Mouse (Mus musculus) ES-E14 (cell line): ENCODE results near the gene Scin. TPM values are rescaled to one million over a fixed set of nuclear protein-coding genes. Genes with fewer than 3 reads are reported as not detected.
"Not testable (repeated sequence)": the region's sequence is repeated elsewhere in the genome, so short reads cannot be mapped to it uniquely, and the experiment has no call there.

Experiments
- DNase-seq: peaks from one replicate; pipeline ENCODE4 v3.0.0-alpha.2; 2013; ENCODE audit warnings: low read depth, low spot score
- H3K27ac ChIP-seq: 2 replicates; pipeline ENCODE4 v1.5.1; 2012; ENCODE audit warnings: low read depth, mild to moderate bottlenecking, low read length, moderate library complexity, mixed read lengths; ENCODE audit not compliant: poor library complexity, insufficient read depth, severe bottlenecking
- H3K36me3 ChIP-seq: 2 replicates; pipeline ENCODE4 v1.6.1; 2012; ENCODE audit warnings: mild to moderate bottlenecking, low read length, moderate library complexity, mixed read lengths; ENCODE audit not compliant: control insufficient read depth, poor library complexity, insufficient read depth, severe bottlenecking
- H3K4me1 ChIP-seq, 2 experiments: fragments of 150-350 bp in 1 of 2; sonication (generic) in 1 of 2; 2 replicates each; pipeline ENCODE4 v1.6.1; 2012; ENCODE audit warnings: low read length in 2 of 2, mild to moderate bottlenecking in 1 of 2, mixed read lengths in 1 of 2; ENCODE audit not compliant: control insufficient read depth in 2 of 2, insufficient read depth in 2 of 2, poor library complexity in 1 of 2
- H3K4me3 ChIP-seq, 2 experiments: fragments of 150-350 bp in 1 of 2; sonication (generic) in 1 of 2; 2 replicates each; pipeline ENCODE4 v1.5.1; 2012; ENCODE audit warnings: low read length in 2 of 2, low read depth in 1 of 2, mild to moderate bottlenecking in 1 of 2, mixed read lengths in 1 of 2; ENCODE audit not compliant: insufficient read depth in 1 of 2, poor library complexity in 1 of 2, severe bottlenecking in 1 of 2
- H3K9ac ChIP-seq: 2 replicates; pipeline ENCODE4 v1.6.1; 2012; ENCODE audit warnings: low read depth, mild to moderate bottlenecking, low read length, mixed read lengths; ENCODE audit not compliant: poor library complexity, insufficient read depth, severe bottlenecking
- H3K9me3 ChIP-seq: fragments of 150-350 bp; sonication (generic); 2 replicates; pipeline ENCODE4 v1.6.1; 2012; ENCODE audit warnings: low read depth, mild to moderate bottlenecking, low read length; ENCODE audit not compliant: control insufficient read depth, insufficient read depth
- CHD2 ChIP-seq: IDR thresholded peaks from 2 replicates; pipeline ENCODE4 v1.6.1; 2014; ENCODE audit warnings: mild to moderate bottlenecking, low read depth, low read length, inconsistent platforms
- HCFC1 ChIP-seq: IDR thresholded peaks from 2 replicates; pipeline ENCODE4 v1.6.1; 2012; ENCODE audit warnings: low read length, inconsistent platforms, borderline replicate concordance; ENCODE audit not compliant: insufficient read depth
- MAFK ChIP-seq: IDR thresholded peaks from 2 replicates; pipeline ENCODE4 v1.6.1; 2014; ENCODE audit warnings: mild to moderate bottlenecking, low read depth, low read length, inconsistent platforms; ENCODE audit not compliant: insufficient read depth
- ZC3H11A ChIP-seq: IDR thresholded peaks from 2 replicates; pipeline ENCODE4 v1.6.1; 2012; ENCODE audit warnings: low read depth, mild to moderate bottlenecking, inconsistent platforms, low read length, borderline replicate concordance
- ZNF384 ChIP-seq: IDR thresholded peaks from 2 replicates; pipeline ENCODE4 v1.6.1; 2012; ENCODE audit warnings: low read depth, low read length, inconsistent platforms
- in situ Hi-C, 2 experiments: fragments of 600-800 bp; cut with MboI; formaldehyde crosslinking; loops; one replicate each; pipeline ENCODE4 v1.15.1; 2025; ENCODE audit warnings: low sequenced_read_pairs in 2 of 2, inconsistent platforms in 1 of 2; ENCODE audit not compliant: unreplicated experiment in 2 of 2
- total RNA-seq: library from RNA; depleted of rRNA; stranded (reverse); fragments of 300-350 nt; gene quantifications from 2 replicates; pipeline ENCODE4 v1.2.3, GENCODE M21; 2012; rRNA removed

The Scin gene
- total RNA-seq, result 0.21 and 0.31 TPM in 2 replicates

DNA sequence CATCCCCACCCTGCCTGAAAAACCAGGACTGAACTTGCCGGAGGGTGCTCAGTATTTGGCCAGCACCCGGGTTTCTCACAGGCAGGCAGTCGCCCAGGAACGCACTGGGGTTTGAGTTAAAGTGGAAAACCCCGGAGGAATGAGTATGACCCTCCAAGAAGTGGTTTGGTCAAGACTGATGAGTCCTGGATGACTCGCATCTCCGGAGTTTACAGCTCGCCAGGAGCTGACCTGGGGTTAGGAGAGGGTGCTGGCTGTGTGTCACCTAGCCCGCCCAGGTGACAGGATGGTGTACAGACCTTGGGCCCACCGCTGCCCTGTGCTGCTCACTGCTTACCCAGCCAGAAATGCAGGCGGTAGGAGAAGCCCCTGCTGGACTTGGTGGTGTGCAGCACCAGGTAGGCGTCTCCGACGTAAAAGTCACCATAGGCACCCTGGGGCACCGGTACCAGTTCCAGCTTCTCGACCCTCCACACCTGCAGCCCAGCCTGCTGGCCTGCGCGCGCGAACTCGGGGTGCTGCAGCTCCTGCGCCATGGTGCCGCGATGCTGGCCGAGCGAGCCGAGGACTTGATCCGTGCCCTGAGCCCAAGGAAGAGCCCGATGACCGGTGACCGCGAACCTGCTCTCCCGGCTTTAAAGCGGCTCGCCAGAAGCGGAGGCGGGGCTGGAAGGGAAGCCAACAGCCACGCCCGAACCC, at the start of gene Scin:
Gene Scin, minus strand, starts transcription at position 656 of the 699 bp plus-strand sequence.
- DNase-seq, result peak; percentile 16
- H3K9me3 ChIP-seq, result no peaks in the 10 kb centered on the region
- in situ Hi-C loops, result no loop called here
- H3K9ac ChIP-seq, result no peak within 1 kb of the TSS
- no peak for TF ChIP-seq MAFK
- TF ChIP-seq CHD2, result no peak
- no peak for TF ChIP-seq HCFC1
- TF ChIP-seq ZC3H11A, result no peak
- no peak for TF ChIP-seq ZNF384
- peak within 1 kb of the TSS; percentile 71 to 72 for H3K4me3 ChIP-seq
- H3K4me1 ChIP-seq, result peaks cover 0 to 2% of the 10 kb centered on the region in 2 experiments; a peak in 1 of 4 replicates
- no peaks in the 10 kb centered on the region for H3K36me3 ChIP-seq
- no peak within 1 kb of the TSS for H3K27ac ChIP-seq

DNA sequence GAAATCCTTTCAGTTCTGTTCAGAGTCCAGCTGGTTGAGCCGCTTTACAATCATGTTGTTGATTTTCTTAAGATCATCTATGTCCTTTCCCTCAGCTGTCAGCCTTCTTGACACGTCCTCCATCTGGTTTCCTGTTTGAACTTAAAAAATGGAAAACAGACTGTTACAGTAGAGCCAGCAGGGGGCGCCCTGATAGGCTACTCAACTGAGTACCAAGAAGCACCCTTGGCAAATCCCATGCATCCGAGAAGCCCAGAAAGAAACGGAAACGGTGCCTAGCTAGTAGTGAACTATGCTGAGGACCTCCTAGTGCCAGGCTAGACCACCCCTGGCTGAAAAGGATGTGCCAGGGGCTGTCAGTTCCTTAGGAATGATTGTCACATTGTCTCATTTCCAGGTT, 43.1 kb upstream of the Scin start:
- H3K9me3 ChIP-seq, result peaks cover 3% of the 10 kb centered on the region; the same call in 1 of the 2 replicates
- no peak overlapping the region for H3K27ac ChIP-seq
- H3K4me3 ChIP-seq, result no peak overlapping the region
- no peak for DNase-seq
- H3K9ac ChIP-seq, result no peak overlapping the region
- no peaks in the 10 kb centered on the region for H3K4me1 ChIP-seq
- in situ Hi-C loops, result no loop called here
- no peak for TF ChIP-seq CHD2
- TF ChIP-seq HCFC1, result no peak
- 0 out of 2 replicates have a peak, but pooled peaks have one; percentile 2 for TF ChIP-seq ZC3H11A
- TF ChIP-seq MAFK, result no peak
- no peak for TF ChIP-seq ZNF384
- H3K36me3 ChIP-seq, result no peaks in the 10 kb centered on the region; the same call in 1 of the 2 replicates

DNA sequence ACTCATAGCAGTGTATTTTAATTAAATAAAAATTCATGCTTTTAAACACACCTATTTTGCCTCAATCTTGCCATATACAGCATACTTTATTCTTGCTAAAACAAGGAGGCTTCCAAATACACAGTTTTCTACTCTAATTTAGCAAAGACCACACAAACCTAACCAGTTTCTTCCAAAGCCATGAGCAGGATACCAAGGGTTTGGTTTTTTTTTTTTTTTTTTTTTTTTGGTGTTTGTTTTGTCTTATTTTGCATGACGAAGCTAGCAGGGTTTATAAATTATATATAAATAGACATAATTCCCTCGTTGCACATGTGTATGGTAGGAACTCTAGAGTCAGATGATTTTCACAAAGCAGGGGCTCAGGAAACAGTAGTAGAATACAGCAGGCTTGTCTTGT, 42.1 kb upstream of the Scin start:
- no peaks in the 10 kb centered on the region; the same call in 1 of the 2 replicates for H3K36me3 ChIP-seq
- no peak for TF ChIP-seq MAFK
- TF ChIP-seq ZNF384, result peak; percentile 82

DNA sequence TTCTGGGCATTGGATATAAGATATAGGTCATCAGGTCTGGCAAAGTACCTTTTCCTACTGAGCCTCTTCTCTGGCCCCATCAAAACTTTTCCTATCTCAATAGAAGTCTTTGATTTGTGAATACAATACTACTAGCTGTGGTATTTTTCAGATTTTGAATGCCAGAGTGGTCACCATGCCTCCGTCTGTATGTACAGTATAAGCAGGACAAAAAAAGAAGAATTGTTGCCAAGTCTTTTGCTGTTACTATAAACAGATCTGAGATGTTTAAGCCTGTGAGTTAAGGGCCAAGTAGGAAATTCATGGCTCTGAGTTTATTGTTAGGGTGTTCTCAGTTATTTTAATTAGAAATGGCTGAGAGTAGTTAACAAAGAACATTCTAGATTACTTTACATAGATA, 41.1 kb upstream of the Scin start:
- DNase-seq, H3K9ac ChIP-seq, H3K36me3 ChIP-seq, in situ Hi-C loops, H3K4me3 ChIP-seq, H3K27ac ChIP-seq, H3K4me1 ChIP-seq, H3K9me3 ChIP-seq: not testable (repeated sequence)

More for the DNA sequence above, 42.1 kb upstream of the Scin start:
- in situ Hi-C loops, result no loop called here
- Histone ChIP-seq H3K27ac (no peak overlapping the region), H3K9me3 (peaks cover 2% of the 10 kb centered on the region; the same call in 1 of the 2 replicates), H3K4me1 (no peaks in the 10 kb centered on the region), H3K4me3 (no peak overlapping the region), H3K9ac (no peak overlapping the region)
- no peak for DNase-seq

DNA sequence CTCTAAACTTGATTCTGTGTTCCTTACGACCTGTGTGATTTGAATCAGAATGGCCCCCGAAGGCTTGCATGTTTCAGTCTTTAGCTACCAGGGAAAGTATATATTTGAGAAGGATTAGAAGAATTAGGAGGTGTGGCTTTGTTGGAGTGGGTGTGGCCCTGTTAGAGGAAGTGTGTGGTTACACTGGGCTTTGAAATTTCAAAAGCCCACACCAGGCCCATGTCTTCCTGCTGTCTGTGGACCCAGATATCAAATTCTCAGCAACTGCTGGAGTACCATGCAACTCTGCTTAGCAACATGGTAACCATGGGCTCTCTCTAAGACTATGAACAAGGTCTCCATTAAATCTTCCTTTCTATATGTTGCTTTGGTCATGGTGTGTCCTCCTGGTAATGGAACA, 37.6 kb upstream of the Scin start:
- in situ Hi-C loops, result no loop called here
- Histone ChIP-seq H3K9ac (no peak overlapping the region), H3K9me3 (no peaks in the 10 kb centered on the region), H3K36me3 (no peaks in the 10 kb centered on the region), H3K27ac (no peak overlapping the region), H3K4me3 (no peak overlapping the region), H3K4me1 (no peaks in the 10 kb centered on the region)
- DNase-seq, result no peak
- no peak for TF ChIP-seq HCFC1
- TF ChIP-seq ZC3H11A, result no peak
- TF ChIP-seq ZNF384, result no peak
- TF ChIP-seq CHD2, result no peak
